Mouse (Mus musculus) ES-E14 (cell line): ENCODE measurements around the gene Plcd3.

Experiments
- CHD2 ChIP-seq: IDR thresholded peaks from 2 replicates; pipeline ENCODE4 v1.6.1; 2014; ENCODE audit warnings: mild to moderate bottlenecking, low read depth, low read length, inconsistent platforms
- MAFK ChIP-seq: IDR thresholded peaks from 2 replicates; pipeline ENCODE4 v1.6.1; 2014; ENCODE audit warnings: mild to moderate bottlenecking, low read depth, low read length, inconsistent platforms; ENCODE audit not compliant: insufficient read depth
- ZC3H11A ChIP-seq: IDR thresholded peaks from 2 replicates; pipeline ENCODE4 v1.6.1; 2012; ENCODE audit warnings: low read depth, mild to moderate bottlenecking, inconsistent platforms, low read length, borderline replicate concordance
- ZNF384 ChIP-seq: IDR thresholded peaks from 2 replicates; pipeline ENCODE4 v1.6.1; 2012; ENCODE audit warnings: low read depth, low read length, inconsistent platforms

DNA sequence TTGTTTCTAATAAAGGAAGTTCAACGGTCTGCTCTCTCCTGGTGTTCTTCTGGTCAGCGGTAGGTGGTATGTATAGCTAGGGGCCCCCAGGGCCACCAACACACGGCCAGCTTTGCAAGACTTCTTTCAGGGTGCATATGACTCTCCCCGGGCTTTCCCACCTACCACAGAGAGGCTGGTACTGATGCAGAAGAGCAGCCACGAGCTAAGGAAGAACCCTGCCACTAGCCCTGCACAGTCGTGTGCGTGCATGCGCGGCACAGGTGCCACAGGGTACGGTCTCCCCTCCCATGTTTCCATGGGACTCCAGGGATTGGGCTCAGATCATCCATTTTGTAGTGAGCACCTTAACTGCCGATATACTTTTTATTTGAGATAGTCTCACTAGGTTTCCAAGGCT lies 32.6 kb downstream of the Plcd3 start:
- TF ChIP-seq ZC3H11A (no peak), CHD2 (no peak), MAFK (no peak), ZNF384 (no peak)
